8 mouse cellular contexts compared by ENCODE assay signal in the genomic region with DNA sequence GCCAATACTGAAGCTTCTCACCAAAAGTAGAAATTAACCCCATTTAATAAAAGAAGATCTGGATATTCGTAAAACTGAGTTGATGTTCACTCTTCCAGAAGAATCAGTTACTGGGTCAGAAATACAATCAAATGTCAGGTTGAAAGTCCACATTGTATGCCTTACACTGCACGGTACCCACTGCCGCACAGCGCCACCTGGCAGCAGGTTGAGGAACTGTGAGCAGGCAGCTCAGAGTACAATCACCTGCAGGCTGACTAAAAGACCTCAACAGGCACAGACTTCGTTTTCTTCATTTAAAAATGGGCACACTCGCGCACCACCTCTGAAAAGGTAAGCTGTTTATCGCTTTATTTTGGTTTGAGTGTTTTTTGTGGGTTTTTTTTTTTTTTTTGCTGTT.
A peak's percentile ranks its signal among the peaks of the same experiment; 100 is the strongest.
DNase-seq lines count a peak whose midpoint lies in the region; ATAC-seq and TF ChIP-seq lines count a peak whose summit lies in the region.

No protein-coding gene starts in this region.

- ATAC-seq in CD4-positive, CD25-positive, alpha-beta regulatory T cell, adult 4 months, result no peak
- ATAC-seq in forebrain, embryonic 11.5 days (replicated peaks; ENCODE audit: low FRiP score), result peak; percentile 90
- peak; percentile 82; the same call in 1 of the 2 replicates for ATAC-seq in hindbrain, postnatal 0 days
- peak; percentile 88 for ATAC-seq in midbrain, embryonic 12.5 days (ENCODE audit: low FRiP score, low read depth)

- no peak for TF ChIP-seq POLR2A in testis, adult 2 months (IDR thresholded peaks at IDR 0.05; ENCODE audit: control insufficient read depth, low read depth, low read length)

- no peak overlapping the region for H3K27ac ChIP-seq in forebrain, embryonic 11.5 days (ENCODE audit: low read depth, low read length)
- H3K27ac ChIP-seq in hindbrain, postnatal 0 days, result no peak overlapping the region
- no peak overlapping the region for H3K27ac ChIP-seq in midbrain, embryonic 12.5 days (replicated peaks)
- H3K27ac ChIP-seq in testis, adult 2 months (ENCODE audit: control insufficient read depth, insufficient read depth, low read depth, low read length), result no peak overlapping the region

- whole genome bisulfite sequencing in forebrain, embryonic 11.5 days, result 17% methylated on average over 8 of the region's 8 CpGs
- WGBS in hindbrain, postnatal 0 days, result 14% methylated on average over 8 of the region's 8 CpGs
- WGBS in midbrain, embryonic 12.5 days, result 14% methylated on average over 8 of the region's 8 CpGs

- no peak overlapping the region for H3K4me3 ChIP-seq in forebrain, embryonic 11.5 days (ENCODE audit: low read depth, low read length)
- no peak overlapping the region for H3K4me3 ChIP-seq in hindbrain, postnatal 0 days (ENCODE audit: low read length)
- H3K4me3 ChIP-seq in midbrain, embryonic 12.5 days, result no peak overlapping the region
- no peak overlapping the region for H3K4me3 ChIP-seq in testis, adult 2 months (ENCODE audit: control insufficient read depth, low read depth, low read length)

- DNase-seq in CD4-positive, CD25-positive, alpha-beta regulatory T cell, adult 2 months (ENCODE audit: low read depth, low spot score), result peak; percentile 5
- peak; percentile 70 for DNase-seq in brain, adult 2 months (ENCODE audit: low read depth, low spot score)
- peak; percentile 66 for DNase-seq in forebrain, embryonic 11.5 days (ENCODE audit: low spot score)
- DNase-seq in hindbrain, postnatal 0 days (ENCODE audit: low spot score), result peak; percentile 80
- peak; percentile 46 for DNase-seq in left cerebral cortex, adult 11 months (ENCODE audit: low spot score)

- H3K9me3 ChIP-seq in forebrain, embryonic 11.5 days (ENCODE audit: control insufficient read depth, low read length), result no peaks in the 10 kb centered on the region
- H3K9me3 ChIP-seq in hindbrain, postnatal 0 days (ENCODE audit: low read length), result no peaks in the 10 kb centered on the region
- H3K9me3 ChIP-seq in midbrain, embryonic 12.5 days, result no peaks in the 10 kb centered on the region

- H3K4me1 ChIP-seq in forebrain, embryonic 11.5 days (replicated peaks; ENCODE audit: control insufficient read depth, insufficient read depth, low read length), result no peaks in the 10 kb centered on the region
- H3K4me1 ChIP-seq in hindbrain, postnatal 0 days (ENCODE audit: insufficient read depth, low read length), result no peaks in the 10 kb centered on the region
- H3K4me1 ChIP-seq in midbrain, embryonic 12.5 days, result 0 out of 2 replicates have a peak, but pooled peaks cover 5% of the 10 kb centered on the region
- H3K4me1 ChIP-seq in testis, adult 2 months (ENCODE audit: control insufficient read depth, insufficient read depth, low read length), result no peaks in the 10 kb centered on the region

- H3K4me2 ChIP-seq in forebrain, embryonic 11.5 days (ENCODE audit: low read depth, low read length, severe bottlenecking), result no peak overlapping the region
- no peak overlapping the region for H3K4me2 ChIP-seq in hindbrain, postnatal 0 days (ENCODE audit: low read depth, low read length)
- H3K4me2 ChIP-seq in midbrain, embryonic 12.5 days (replicated peaks), result no peak overlapping the region

- no peaks in the 10 kb centered on the region for H3K36me3 ChIP-seq in forebrain, embryonic 11.5 days (ENCODE audit: control insufficient read depth, insufficient read depth, low read length)
- H3K36me3 ChIP-seq in hindbrain, postnatal 0 days (ENCODE audit: insufficient read depth, low read length), result no peaks in the 10 kb centered on the region
- no peaks in the 10 kb centered on the region for H3K36me3 ChIP-seq in midbrain, embryonic 12.5 days
- no peaks in the 10 kb centered on the region for H3K36me3 ChIP-seq in testis, adult 2 months (ENCODE audit: control insufficient read depth, insufficient read depth, low read length)

- TF ChIP-seq CTCF in hindbrain, postnatal 0 days (IDR thresholded peaks at IDR 0.05; ENCODE audit: low read depth), result peak; percentile 97
- TF ChIP-seq CTCF in testis, adult 2 months (IDR thresholded peaks at IDR 0.05; ENCODE audit: control insufficient read depth, insufficient read depth, insufficient replicate concordance, low read depth, low read length), result peak; percentile 99

- no peak overlapping the region for H3K9ac ChIP-seq in forebrain, embryonic 11.5 days (ENCODE audit: low read length)
- no peak overlapping the region for H3K9ac ChIP-seq in hindbrain, postnatal 0 days (replicated peaks; ENCODE audit: low read length)
- H3K9ac ChIP-seq in midbrain, embryonic 12.5 days (replicated peaks), result no peak overlapping the region

- H3K27me3 ChIP-seq in forebrain, embryonic 11.5 days (ENCODE audit: control insufficient read depth, insufficient read depth, low read length), result no peaks in the 10 kb centered on the region
- H3K27me3 ChIP-seq in hindbrain, postnatal 0 days (ENCODE audit: insufficient read depth, low read length), result no peaks in the 10 kb centered on the region
- no peaks in the 10 kb centered on the region for H3K27me3 ChIP-seq in midbrain, embryonic 12.5 days
- H3K27me3 ChIP-seq in testis, adult 2 months (ENCODE audit: control insufficient read depth, insufficient read depth, low read length), result no peaks in the 10 kb centered on the region

Comparison
In these comparisons a context has a peak if more than half of its experiments do, and no peak if none do; other contexts are left out.
1. DNase-seq: peak in every context shown above with its lines; median percentile 80 in hindbrain, postnatal 0 days; 70 in brain, adult 2 months; 66 in forebrain, embryonic 11.5 days; 46 in left cerebral cortex, adult 11 months; 5 in CD4-positive, CD25-positive, alpha-beta regulatory T cell, adult 2 months.